Mouse (Mus musculus): ENCODE data around the gene Gga1. TPM values are rescaled to one million over a fixed set of nuclear protein-coding genes. Genes with fewer than 3 reads are reported as not detected.

Gga1 gene
- polyA plus RNA-seq, 1 experiment, result 55.3 TPM

DNA sequence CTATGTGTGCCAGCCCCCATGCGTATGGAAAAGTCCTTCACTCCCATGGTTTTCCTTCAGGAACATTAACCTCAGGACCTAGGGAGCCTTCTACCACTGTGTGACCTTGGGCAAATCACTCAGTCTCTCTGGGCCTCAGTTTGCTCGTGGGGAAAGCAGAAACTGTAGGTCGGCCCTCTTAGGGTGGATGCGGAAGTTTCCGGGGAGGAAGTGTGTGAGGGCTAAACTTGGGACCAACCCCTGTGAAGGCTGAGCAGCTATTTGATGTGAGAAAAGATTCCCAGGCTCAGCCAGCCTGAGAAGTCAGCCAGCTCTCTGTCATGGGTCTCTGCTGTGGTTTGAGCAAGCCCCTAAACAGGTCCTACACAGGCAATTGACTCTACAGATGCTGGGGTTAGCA is 14.7 kb upstream of the Gga1 start:
- Histone ChIP-seq H3K27ac (ENCODE audit: control insufficient read depth, insufficient read depth, low read depth, low read length, poor library complexity) (0 out of 2 replicates have a peak overlapping the region, but pooled peaks have one; percentile 10), H3K4me3 (replicated peaks; ENCODE audit: control insufficient read depth, low read depth, low read length) (no peak overlapping the region), H3K4me1 (ENCODE audit: control insufficient read depth, insufficient read depth, low read length) (no peaks in the 10 kb centered on the region; the same call in 1 of the 2 replicates)
- TF ChIP-seq POLR2A (IDR thresholded peaks at IDR 0.05; ENCODE audit: borderline replicate concordance, control insufficient read depth, low read depth, low read length), result no peak
- TF ChIP-seq CTCF (IDR thresholded peaks at IDR 0.05; ENCODE audit: control insufficient read depth, insufficient read depth, low read length), result no peak
- 39% methylated on average over 5 of the region's 5 CpGs for WGBS

- Histone ChIP-seq H3K4me1 (ENCODE audit: control insufficient read depth, insufficient read depth, low read length) (no peaks in the 10 kb centered on the region; the same call in 1 of the 2 replicates), H3K27ac (ENCODE audit: control insufficient read depth, insufficient read depth, low read depth, low read length, poor library complexity) (no peak overlapping the region), H3K4me3 (replicated peaks; ENCODE audit: control insufficient read depth, low read depth, low read length) (no peak overlapping the region)
- 50% methylated on average over 2 of the region's 2 CpGs for WGBS
- TF ChIP-seq CTCF (IDR thresholded peaks at IDR 0.05; ENCODE audit: control insufficient read depth, insufficient read depth, low read length) (no peak), POLR2A (IDR thresholded peaks at IDR 0.05; ENCODE audit: borderline replicate concordance, control insufficient read depth, low read depth, low read length) (no peak)
Measured at GRCm38 (mm10) chr15:78863154-78863553, 13.8 kb upstream of the Gga1 start.

GRCm38 (mm10) chr15:78863852-78864253 is 13.1 kb upstream of the Gga1 start:
- WGBS, result 28% methylated on average over 13 of the region's 13 CpGs
- Histone ChIP-seq H3K4me3 (replicated peaks; ENCODE audit: control insufficient read depth, low read depth, low read length) (peak overlapping the region; percentile 35), H3K27ac (ENCODE audit: control insufficient read depth, insufficient read depth, low read depth, low read length, poor library complexity) (peak overlapping the region; percentile 72), H3K4me1 (ENCODE audit: control insufficient read depth, insufficient read depth, low read length) (no peaks in the 10 kb centered on the region; the same call in 1 of the 2 replicates)
- TF ChIP-seq CTCF (IDR thresholded peaks at IDR 0.05; ENCODE audit: control insufficient read depth, insufficient read depth, low read length), result no peak
- no peak for TF ChIP-seq POLR2A (IDR thresholded peaks at IDR 0.05; ENCODE audit: borderline replicate concordance, control insufficient read depth, low read depth, low read length)

DNA sequence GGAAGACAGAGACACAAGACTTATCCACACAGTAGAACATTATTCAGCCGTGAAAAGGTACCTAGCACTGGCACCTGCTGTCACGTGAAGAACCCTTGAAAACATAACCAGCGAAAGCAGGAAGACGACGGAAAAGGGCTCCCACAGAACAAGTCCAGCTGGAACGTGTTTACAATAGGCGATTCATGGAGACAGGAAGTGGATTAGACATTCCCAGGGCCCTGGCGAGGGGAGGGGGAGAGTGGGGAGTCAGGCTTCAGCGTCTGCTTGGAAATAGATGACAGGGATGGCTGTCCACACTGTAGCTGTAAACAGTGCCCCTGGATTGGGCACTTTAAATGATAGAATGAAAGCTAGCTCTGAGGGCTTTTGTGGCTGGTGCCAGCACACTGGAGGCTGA is 8.6 kb upstream of the Gga1 start:
- Histone ChIP-seq H3K4me3 (replicated peaks; ENCODE audit: control insufficient read depth, low read depth, low read length) (no peak overlapping the region), H3K27ac (ENCODE audit: control insufficient read depth, insufficient read depth, low read depth, low read length, poor library complexity) (no peak overlapping the region)
- TF ChIP-seq POLR2A (IDR thresholded peaks at IDR 0.05; ENCODE audit: borderline replicate concordance, control insufficient read depth, low read depth, low read length) (no peak), CTCF (IDR thresholded peaks at IDR 0.05; ENCODE audit: control insufficient read depth, insufficient read depth, low read length) (no peak)

GRCm38 (mm10) chr15:78868826-78869233 is 8.2 kb upstream of the Gga1 start:
- Histone ChIP-seq H3K4me1 (ENCODE audit: control insufficient read depth, insufficient read depth, low read length) (no peaks in the 10 kb centered on the region; the same call in 1 of the 2 replicates), H3K4me3 (replicated peaks; ENCODE audit: control insufficient read depth, low read depth, low read length) (no peak overlapping the region), H3K27ac (ENCODE audit: control insufficient read depth, insufficient read depth, low read depth, low read length, poor library complexity) (no peak overlapping the region)
- TF ChIP-seq POLR2A (IDR thresholded peaks at IDR 0.05; ENCODE audit: borderline replicate concordance, control insufficient read depth, low read depth, low read length), result no peak
- TF ChIP-seq CTCF (IDR thresholded peaks at IDR 0.05; ENCODE audit: control insufficient read depth, insufficient read depth, low read length), result no peak
- 87% methylated on average over 7 of the region's 7 CpGs for WGBS

More for the DNA sequence above, 8.6 kb upstream of the Gga1 start:
- WGBS, result 77% methylated on average over 9 of the region's 9 CpGs
- no peaks in the 10 kb centered on the region; the same call in 1 of the 2 replicates for H3K4me1 ChIP-seq (ENCODE audit: control insufficient read depth, insufficient read depth, low read length)

GRCm38 (mm10) chr15:78869775-78870174 is 7.2 kb upstream of the Gga1 start:
- Histone ChIP-seq H3K4me3 (replicated peaks; ENCODE audit: control insufficient read depth, low read depth, low read length) (no peak overlapping the region), H3K4me1 (ENCODE audit: control insufficient read depth, insufficient read depth, low read length) (no peaks in the 10 kb centered on the region), H3K27ac (ENCODE audit: control insufficient read depth, insufficient read depth, low read depth, low read length, poor library complexity) (no peak overlapping the region)
- 6% methylated on average over 6 of the region's 6 CpGs for WGBS
- TF ChIP-seq CTCF (IDR thresholded peaks at IDR 0.05; ENCODE audit: control insufficient read depth, insufficient read depth, low read length) (peak; percentile 37), POLR2A (IDR thresholded peaks at IDR 0.05; ENCODE audit: borderline replicate concordance, control insufficient read depth, low read depth, low read length) (no peak)

GRCm38 (mm10) chr15:78872021-78872608 is 4.9 kb upstream of the Gga1 start:
- Histone ChIP-seq H3K27ac (ENCODE audit: control insufficient read depth, insufficient read depth, low read depth, low read length, poor library complexity) (no peak overlapping the region), H3K4me1 (ENCODE audit: control insufficient read depth, insufficient read depth, low read length) (no peaks in the 10 kb centered on the region; the same call in 1 of the 2 replicates), H3K4me3 (replicated peaks; ENCODE audit: control insufficient read depth, low read depth, low read length) (no peak overlapping the region)
- TF ChIP-seq POLR2A (IDR thresholded peaks at IDR 0.05; ENCODE audit: borderline replicate concordance, control insufficient read depth, low read depth, low read length), result no peak
- no peak for TF ChIP-seq CTCF (IDR thresholded peaks at IDR 0.05; ENCODE audit: control insufficient read depth, insufficient read depth, low read length)
- WGBS, result 46% methylated on average over 5 of the region's 5 CpGs

DNA sequence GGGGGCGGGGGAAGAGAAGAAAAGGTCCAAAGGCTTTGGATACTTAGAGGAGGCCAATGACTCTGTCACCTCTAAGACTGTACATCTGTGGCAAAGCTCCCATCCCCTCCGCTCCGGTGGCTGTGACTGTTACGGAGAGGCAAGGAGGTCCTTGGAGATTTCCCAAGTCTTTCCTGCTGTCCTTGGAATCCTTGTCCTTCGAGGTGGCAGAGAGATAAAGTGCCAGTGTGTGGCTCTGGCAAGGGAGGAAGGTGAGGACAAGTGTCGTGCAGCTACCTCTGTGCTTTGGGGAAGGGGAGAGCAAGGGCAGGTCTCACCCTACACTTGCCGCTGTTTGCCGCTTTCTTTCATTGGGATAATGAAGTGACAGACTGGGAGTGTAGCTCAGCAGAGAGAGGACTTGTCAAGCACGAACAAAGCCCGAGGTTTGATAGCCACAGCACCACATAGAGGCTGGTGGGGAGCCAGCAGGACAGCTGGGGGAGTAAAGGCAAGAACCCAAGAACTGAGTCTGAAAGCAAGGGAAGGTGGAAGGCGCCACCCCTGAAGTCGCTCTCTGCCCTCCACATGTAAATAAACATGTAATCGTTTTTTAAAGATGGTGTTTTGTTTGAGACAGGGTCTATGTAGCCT is 3.1 kb upstream of the Gga1 start:
- no peak for TF ChIP-seq CTCF (IDR thresholded peaks at IDR 0.05; ENCODE audit: control insufficient read depth, insufficient read depth, low read length)
- no peak for TF ChIP-seq POLR2A (IDR thresholded peaks at IDR 0.05; ENCODE audit: borderline replicate concordance, control insufficient read depth, low read depth, low read length)
- H3K27ac ChIP-seq (ENCODE audit: control insufficient read depth, insufficient read depth, low read depth, low read length, poor library complexity), result no peak overlapping the region
- WGBS, result 75% methylated on average over 13 of the region's 13 CpGs
- no peaks in the 10 kb centered on the region; the same call in 1 of the 2 replicates for H3K4me1 ChIP-seq (ENCODE audit: control insufficient read depth, insufficient read depth, low read length)
- no peak overlapping the region for H3K4me3 ChIP-seq (replicated peaks; ENCODE audit: control insufficient read depth, low read depth, low read length)
